Mouse (Mus musculus): ENCODE data around the gene Ltc4s. TPM values are rescaled to one million over a fixed set of nuclear protein-coding genes. Genes with fewer than 3 reads are reported as not detected.

Ltc4s gene
- polyA plus RNA-seq, 1 experiment, result 9.0 TPM

DNA sequence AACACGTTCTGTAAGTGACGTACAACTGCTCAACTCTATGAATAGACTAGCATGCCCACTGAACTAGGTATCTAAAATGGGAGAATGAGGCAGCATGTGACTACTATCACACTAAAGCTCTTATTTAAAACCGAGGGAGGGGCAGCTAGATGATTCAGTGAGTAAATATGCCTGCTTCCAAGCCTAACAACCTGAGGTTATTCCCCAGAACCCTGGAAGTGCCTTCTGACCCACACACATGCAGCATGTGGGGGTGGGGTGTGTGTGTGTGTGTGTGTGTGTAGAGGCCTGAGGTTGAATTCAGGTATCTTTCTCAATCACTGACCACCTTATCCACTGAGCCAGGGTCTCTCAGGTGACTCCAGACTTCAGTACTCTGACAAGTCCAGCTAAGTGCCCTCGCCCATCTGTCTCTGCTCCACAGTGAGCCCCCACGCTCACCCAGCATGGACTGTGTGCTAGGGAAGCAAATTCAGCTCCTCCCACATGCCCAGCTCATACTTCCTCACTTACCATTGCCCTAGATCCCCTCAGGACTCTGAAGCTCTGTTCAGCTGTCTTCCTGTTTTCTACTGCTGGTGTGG lies 37.2 kb upstream of the Ltc4s start:
- TF ChIP-seq CTCF (IDR thresholded peaks at IDR 0.05; ENCODE audit: borderline replicate concordance, insufficient read depth, low read depth, low read length) (no peak), POLR2A (IDR thresholded peaks at IDR 0.05; ENCODE audit: borderline replicate concordance, insufficient read depth, low read length) (no peak)
- Histone ChIP-seq H3K27me3 (ENCODE audit: control insufficient read depth, insufficient read depth, low read length) (no peaks in the 10 kb centered on the region), H3K4me1 (ENCODE audit: control insufficient read depth, insufficient read depth, low read length) (peaks cover 6% of the 10 kb centered on the region; the same call in 1 of the 2 replicates), H3K4me3 (replicated peaks; ENCODE audit: insufficient read depth, low read depth, low read length) (no peak overlapping the region), H3K27ac (ENCODE audit: insufficient read depth, low read length) (no peak overlapping the region)
- WGBS, result 72% methylated on average over 5 of the region's 5 CpGs
- DNase-seq, result no peak

GRCm38 (mm10) chr11:50275077-50275476 lies 36.7 kb upstream of the Ltc4s start:
- 88% methylated on average over 2 of the region's 2 CpGs for WGBS

DNA sequence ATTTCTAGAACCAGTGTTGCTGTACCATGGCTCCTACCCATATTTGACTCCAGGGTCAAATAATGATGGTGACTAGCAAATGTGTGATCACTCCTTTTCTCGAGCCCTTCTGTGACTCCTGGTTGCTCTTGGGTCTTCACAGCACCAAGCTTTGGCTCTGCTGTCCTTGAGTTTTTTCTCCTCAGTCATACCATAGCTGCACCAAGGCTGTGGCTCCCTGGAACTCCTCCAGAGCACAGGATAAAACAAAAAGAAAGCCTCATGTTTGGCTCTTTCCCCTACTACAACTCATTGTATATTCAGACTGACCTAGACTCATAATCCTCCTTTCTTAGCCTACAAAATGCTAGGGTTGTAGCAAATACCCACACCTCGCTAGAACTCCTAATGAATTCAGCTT lies 34.4 kb upstream of the Ltc4s start:
- WGBS, result 75% methylated on average over 2 of the region's 2 CpGs
- H3K4me3 ChIP-seq (replicated peaks; ENCODE audit: insufficient read depth, low read depth, low read length), result no peak overlapping the region
- no peaks in the 10 kb centered on the region for H3K27me3 ChIP-seq (ENCODE audit: control insufficient read depth, insufficient read depth, low read length)
- H3K27ac ChIP-seq (ENCODE audit: insufficient read depth, low read length), result no peak overlapping the region
- peaks cover 6% of the 10 kb centered on the region; the same call in 1 of the 2 replicates for H3K4me1 ChIP-seq (ENCODE audit: control insufficient read depth, insufficient read depth, low read length)
- no peak for DNase-seq
- TF ChIP-seq POLR2A (IDR thresholded peaks at IDR 0.05; ENCODE audit: borderline replicate concordance, insufficient read depth, low read length) (no peak), CTCF (IDR thresholded peaks at IDR 0.05; ENCODE audit: borderline replicate concordance, insufficient read depth, low read depth, low read length) (no peak)

More at GRCm38 (mm10) chr11:50275077-50275476, 36.7 kb upstream of the Ltc4s start:
- Histone ChIP-seq H3K27ac (ENCODE audit: insufficient read depth, low read length) (no peak overlapping the region), H3K4me1 (ENCODE audit: control insufficient read depth, insufficient read depth, low read length) (peaks cover 6% of the 10 kb centered on the region; the same call in 1 of the 2 replicates), H3K4me3 (replicated peaks; ENCODE audit: insufficient read depth, low read depth, low read length) (no peak overlapping the region), H3K27me3 (ENCODE audit: control insufficient read depth, insufficient read depth, low read length) (no peaks in the 10 kb centered on the region)
- TF ChIP-seq POLR2A (IDR thresholded peaks at IDR 0.05; ENCODE audit: borderline replicate concordance, insufficient read depth, low read length), result no peak
- TF ChIP-seq CTCF (IDR thresholded peaks at IDR 0.05; ENCODE audit: borderline replicate concordance, insufficient read depth, low read depth, low read length), result no peak
- DNase-seq, result no peak

DNA sequence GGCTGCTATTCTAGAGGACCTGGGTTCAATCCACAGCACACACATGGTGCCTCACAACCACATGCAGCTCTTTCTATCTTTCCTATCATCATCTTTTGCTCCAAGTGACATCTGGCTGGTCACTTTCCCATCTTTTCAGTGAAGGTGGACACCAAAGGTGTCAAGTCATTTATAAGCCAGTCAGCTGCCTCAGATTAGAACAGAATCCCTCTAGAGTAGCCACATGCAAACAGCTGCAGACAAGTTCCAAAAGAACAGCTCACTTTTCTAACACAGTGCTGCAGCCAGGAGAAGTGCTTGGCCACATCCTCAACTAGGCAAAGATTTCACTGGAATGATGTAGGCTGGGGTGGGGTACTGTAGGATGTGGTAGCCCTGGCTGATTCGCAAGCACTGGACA lies 31.5 kb upstream of the Ltc4s start:
- WGBS, result 97% methylated on average over 1 of the region's 1 CpGs
- no peak overlapping the region for H3K4me3 ChIP-seq (replicated peaks; ENCODE audit: insufficient read depth, low read depth, low read length)
- no peaks in the 10 kb centered on the region for H3K27me3 ChIP-seq (ENCODE audit: control insufficient read depth, insufficient read depth, low read length)
- no peak for TF ChIP-seq CTCF (IDR thresholded peaks at IDR 0.05; ENCODE audit: borderline replicate concordance, insufficient read depth, low read depth, low read length)
- TF ChIP-seq POLR2A (IDR thresholded peaks at IDR 0.05; ENCODE audit: borderline replicate concordance, insufficient read depth, low read length), result no peak
- no peak overlapping the region for H3K27ac ChIP-seq (ENCODE audit: insufficient read depth, low read length)
- peaks cover 6% of the 10 kb centered on the region for H3K4me1 ChIP-seq (ENCODE audit: control insufficient read depth, insufficient read depth, low read length)
- DNase-seq, result no peak

DNA sequence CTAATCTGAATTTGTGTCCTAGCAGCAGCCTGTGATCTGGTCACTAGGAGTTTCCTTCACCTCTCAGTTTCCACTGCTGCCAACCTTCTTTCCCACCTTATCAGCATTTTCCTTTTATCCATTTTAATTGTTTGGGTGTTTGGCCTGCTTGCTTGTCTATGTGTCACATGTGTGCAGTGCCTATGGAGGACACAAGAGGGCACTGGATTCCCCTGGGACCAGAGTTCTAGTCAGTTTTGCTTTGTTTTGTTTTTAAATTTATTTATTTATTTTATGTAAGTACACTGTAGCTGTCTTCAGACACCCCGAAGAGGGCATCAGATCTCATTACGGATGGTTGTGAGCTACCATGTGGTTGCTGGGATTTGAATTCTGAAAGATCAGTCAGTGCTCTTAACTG lies 30.7 kb upstream of the Ltc4s start:
- TF ChIP-seq POLR2A (IDR thresholded peaks at IDR 0.05; ENCODE audit: borderline replicate concordance, insufficient read depth, low read length) (no peak), CTCF (IDR thresholded peaks at IDR 0.05; ENCODE audit: borderline replicate concordance, insufficient read depth, low read depth, low read length) (peak; percentile 43; the same call in 1 of the 2 replicates)
- H3K27ac ChIP-seq (ENCODE audit: insufficient read depth, low read length), result no peak overlapping the region
- 84% methylated on average over 2 of the region's 2 CpGs for WGBS
- no peak for DNase-seq
- H3K4me1 ChIP-seq (ENCODE audit: control insufficient read depth, insufficient read depth, low read length), result peaks cover 6% of the 10 kb centered on the region
- H3K4me3 ChIP-seq (replicated peaks; ENCODE audit: insufficient read depth, low read depth, low read length), result no peak overlapping the region
- no peaks in the 10 kb centered on the region for H3K27me3 ChIP-seq (ENCODE audit: control insufficient read depth, insufficient read depth, low read length)

DNA sequence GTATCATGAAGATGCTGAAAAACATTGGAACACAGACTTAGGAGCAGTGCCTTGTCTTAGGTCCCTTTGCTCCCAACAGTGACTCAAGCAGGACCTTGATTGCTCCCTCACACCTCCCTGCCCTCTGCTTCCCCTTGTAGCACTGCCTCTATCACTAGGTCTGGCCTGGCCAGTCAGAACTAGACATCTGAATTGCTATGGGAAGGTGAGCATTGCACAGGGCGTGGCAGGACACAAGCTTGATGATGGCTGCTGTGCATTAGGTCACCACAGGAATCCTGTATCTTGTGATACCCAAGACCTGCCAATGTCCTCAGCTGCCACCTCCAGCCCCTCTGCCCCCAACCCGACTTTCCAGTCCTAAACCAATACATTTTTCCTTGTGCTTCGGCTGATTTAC lies 28.6 kb upstream of the Ltc4s start:
- no peak for TF ChIP-seq POLR2A (IDR thresholded peaks at IDR 0.05; ENCODE audit: borderline replicate concordance, insufficient read depth, low read length)
- no peak for TF ChIP-seq CTCF (IDR thresholded peaks at IDR 0.05; ENCODE audit: borderline replicate concordance, insufficient read depth, low read depth, low read length)
- Histone ChIP-seq H3K4me1 (ENCODE audit: control insufficient read depth, insufficient read depth, low read length) (peaks cover 6% of the 10 kb centered on the region), H3K27me3 (ENCODE audit: control insufficient read depth, insufficient read depth, low read length) (no peaks in the 10 kb centered on the region), H3K4me3 (replicated peaks; ENCODE audit: insufficient read depth, low read depth, low read length) (no peak overlapping the region), H3K27ac (ENCODE audit: insufficient read depth, low read length) (no peak overlapping the region)
- 90% methylated on average over 3 of the region's 3 CpGs for WGBS
- no peak for DNase-seq

DNA sequence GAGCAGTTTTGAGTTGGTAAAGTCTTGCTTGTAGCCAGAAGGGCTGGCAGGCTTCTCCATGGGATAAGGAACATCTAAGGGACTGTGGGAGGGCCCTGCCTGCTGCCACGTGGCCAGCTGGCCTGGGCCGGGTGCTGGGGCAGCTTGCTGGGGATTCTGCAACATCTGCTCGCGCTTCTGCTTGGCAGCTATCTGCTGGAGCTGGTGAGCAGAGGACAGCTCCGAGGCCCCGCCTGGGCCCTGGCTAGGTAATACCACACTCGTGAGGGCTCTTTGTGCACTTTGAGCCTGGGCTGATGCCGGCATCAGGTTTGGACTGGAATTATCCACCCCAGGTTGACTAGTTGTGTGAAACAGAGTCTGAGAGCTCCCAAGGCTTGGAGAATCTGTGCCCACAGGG lies 27.5 kb upstream of the Ltc4s start:
- Histone ChIP-seq H3K4me1 (ENCODE audit: control insufficient read depth, insufficient read depth, low read length) (peaks cover 3% of the 10 kb centered on the region; the same call in 1 of the 2 replicates), H3K4me3 (replicated peaks; ENCODE audit: insufficient read depth, low read depth, low read length) (no peak overlapping the region), H3K27ac (ENCODE audit: insufficient read depth, low read length) (no peak overlapping the region), H3K27me3 (ENCODE audit: control insufficient read depth, insufficient read depth, low read length) (no peaks in the 10 kb centered on the region)
- TF ChIP-seq POLR2A (IDR thresholded peaks at IDR 0.05; ENCODE audit: borderline replicate concordance, insufficient read depth, low read length), result no peak
- no peak for TF ChIP-seq CTCF (IDR thresholded peaks at IDR 0.05; ENCODE audit: borderline replicate concordance, insufficient read depth, low read depth, low read length)
- WGBS, result 33% methylated on average over 8 of the region's 8 CpGs
- no peak for DNase-seq

GRCm38 (mm10) chr11:50263198-50263597 lies 24.8 kb upstream of the Ltc4s start:
- Histone ChIP-seq H3K27me3 (ENCODE audit: control insufficient read depth, insufficient read depth, low read length) (no peaks in the 10 kb centered on the region), H3K4me3 (replicated peaks; ENCODE audit: insufficient read depth, low read depth, low read length) (no peak overlapping the region), H3K27ac (ENCODE audit: insufficient read depth, low read length) (no peak overlapping the region), H3K4me1 (ENCODE audit: control insufficient read depth, insufficient read depth, low read length) (peaks cover 3% of the 10 kb centered on the region; the same call in 1 of the 2 replicates)
- TF ChIP-seq CTCF (IDR thresholded peaks at IDR 0.05; ENCODE audit: borderline replicate concordance, insufficient read depth, low read depth, low read length) (no peak), POLR2A (IDR thresholded peaks at IDR 0.05; ENCODE audit: borderline replicate concordance, insufficient read depth, low read length) (no peak)
- DNase-seq, result no peak
- 79% methylated on average over 3 of the region's 3 CpGs for WGBS

Data from cerebellum, adult 2 months (tissue).